Comparison of ENCODE assay signal across 10 mouse cellular contexts in genomic region chr2:167659847-167660610, GRCm38 (mm10). TPM values are rescaled to one million over a fixed set of nuclear protein-coding genes. Genes with fewer than 3 reads are reported as not detected.
A peak's percentile ranks its signal among the peaks of the same experiment; 100 is the strongest.
DNase-seq lines count a peak whose midpoint lies in the region; ATAC-seq lines count a peak whose summit lies in the region.
"Had no signal": no experiment of that assay in that cellular context is flagged by ENCODE, and none has a peak within 500 bp of the region (broad histone marks: within the 10 kb centered on the region; RNA-seq: fewer than 3 reads in every experiment).

No protein-coding gene starts in this region.

- ATAC-seq in megakaryocyte, adult 5-6 weeks (ENCODE audit: poor library complexity, severe bottlenecking): no peak
- ATAC-seq in hindbrain, embryonic 16.5 days: no peak
- ATAC-seq in limb, embryonic 11.5 days (ENCODE audit: insufficient number of reproducible peaks, low FRiP score, low TSS enrichment, low read depth): peak; percentile 26; the same call in 1 of the 2 replicates
- ATAC-seq in midbrain, embryonic 12.5 days (ENCODE audit: low FRiP score, low read depth): peak; percentile 0; the same call in 1 of the 2 replicates
- ATAC-seq: Patski had no signal

- H3K9me3 ChIP-seq in megakaryocyte, embryonic 14.5 days: no peaks in the 10 kb centered on the region; the same call in 1 of the 2 replicates
- no peaks in the 10 kb centered on the region for H3K9me3 ChIP-seq in hindbrain, embryonic 16.5 days (ENCODE audit: control insufficient read depth, low read length)
- H3K9me3 ChIP-seq in limb, embryonic 11.5 days (ENCODE audit: control insufficient read depth, low read length): no peaks in the 10 kb centered on the region
- no peaks in the 10 kb centered on the region for H3K9me3 ChIP-seq in midbrain, embryonic 12.5 days

- peak; percentile 77 to 78 for DNase-seq in cerebellum, postnatal 10 days
- peak; percentile 43 to 51 for DNase-seq in gastrocnemius, adult 8-10 months (ENCODE audit: low spot score in 2 of 2)
- no peak for DNase-seq in limb, embryonic 11.5 days (ENCODE audit: low spot score)
- DNase-seq in testis, postnatal 14 days (ENCODE audit: low spot score): peak; percentile 31

- H3K4me3 ChIP-seq in megakaryocyte, embryonic 14.5 days (replicated peaks): peak overlapping the region; percentile 96
- H3K4me3 ChIP-seq in hindbrain, embryonic 16.5 days (ENCODE audit: low read length): peak overlapping the region; percentile 77
- H3K4me3 ChIP-seq in limb, embryonic 11.5 days (ENCODE audit: low read depth, low read length): peak overlapping the region; percentile 74
- H3K4me3 ChIP-seq in midbrain, embryonic 12.5 days: peak overlapping the region; percentile 86

- H3K27me3 ChIP-seq in megakaryocyte, embryonic 14.5 days (replicated peaks): peaks cover 2% of the 10 kb centered on the region
- no peaks in the 10 kb centered on the region for H3K27me3 ChIP-seq in hindbrain, embryonic 16.5 days (replicated peaks; ENCODE audit: control insufficient read depth, insufficient read depth, low read length)
- peaks cover 2% of the 10 kb centered on the region; the same call in 1 of the 2 replicates for H3K27me3 ChIP-seq in limb, embryonic 11.5 days (ENCODE audit: control insufficient read depth, insufficient read depth, low read length)
- peaks cover 14% of the 10 kb centered on the region for H3K27me3 ChIP-seq in midbrain, embryonic 12.5 days
- H3K27me3 ChIP-seq: Patski had no signal

- H3K4me2 ChIP-seq in hindbrain, embryonic 16.5 days (ENCODE audit: low read length): peak overlapping the region; percentile 98
- peak overlapping the region; percentile 99 for H3K4me2 ChIP-seq in limb, embryonic 11.5 days (ENCODE audit: low read depth, severe bottlenecking)
- peak overlapping the region; percentile 92 for H3K4me2 ChIP-seq in midbrain, embryonic 12.5 days (replicated peaks)

- peaks cover 32% of the 10 kb centered on the region for H3K36me3 ChIP-seq in megakaryocyte, embryonic 14.5 days (replicated peaks; ENCODE audit: low read length)
- H3K36me3 ChIP-seq in hindbrain, embryonic 16.5 days (ENCODE audit: control insufficient read depth, insufficient read depth, low read length): no peaks in the 10 kb centered on the region
- no peaks in the 10 kb centered on the region; the same call in 1 of the 2 replicates for H3K36me3 ChIP-seq in limb, embryonic 11.5 days (ENCODE audit: control insufficient read depth, insufficient read depth, low read length)
- H3K36me3 ChIP-seq in midbrain, embryonic 12.5 days: peaks cover 3% of the 10 kb centered on the region; the same call in 1 of the 2 replicates

- 17% methylated on average over 13 of the region's 13 CpGs for WGBS in hindbrain, embryonic 16.5 days
- 28% methylated on average over 13 of the region's 13 CpGs for WGBS in limb, embryonic 11.5 days
- WGBS in midbrain, embryonic 12.5 days: 22% methylated on average over 13 of the region's 13 CpGs

- peak overlapping the region; percentile 87 for H3K9ac ChIP-seq in hindbrain, embryonic 16.5 days (ENCODE audit: low read depth, low read length)
- peak overlapping the region; percentile 77; the same call in 1 of the 2 replicates for H3K9ac ChIP-seq in limb, embryonic 11.5 days (ENCODE audit: low read length)
- peak overlapping the region; percentile 85 for H3K9ac ChIP-seq in midbrain, embryonic 12.5 days (replicated peaks)

- H3K27ac ChIP-seq in hindbrain, embryonic 16.5 days (ENCODE audit: low read depth, low read length): no peak overlapping the region
- H3K27ac ChIP-seq in limb, embryonic 11.5 days (replicated peaks; ENCODE audit: low read depth, low read length): no peak overlapping the region
- H3K27ac ChIP-seq in midbrain, embryonic 12.5 days (replicated peaks): no peak overlapping the region

- peaks cover 73% of the 10 kb centered on the region for H3K4me1 ChIP-seq in megakaryocyte, embryonic 14.5 days
- peaks cover 21% of the 10 kb centered on the region for H3K4me1 ChIP-seq in hindbrain, embryonic 16.5 days (ENCODE audit: control insufficient read depth, insufficient read depth, low read depth, low read length)
- peaks cover 17% of the 10 kb centered on the region for H3K4me1 ChIP-seq in limb, embryonic 11.5 days (ENCODE audit: control insufficient read depth, insufficient read depth, low read length)
- H3K4me1 ChIP-seq in midbrain, embryonic 12.5 days: peaks cover 29% of the 10 kb centered on the region

RNA-seq across cellular contexts. Expression of gene Gm20431, which starts 1.3 kb away (rescaled TPM):
- polyA plus RNA-seq in megakaryocyte, embryonic 14.5 days (2012; ENCODE audit: insufficient read depth, low replicate concordance): not detected in 2 replicates
- total RNA-seq in megakaryocyte, adult 5-6 weeks (2015): 6.1 and 22.8 TPM in 2 replicates
- total RNA-seq in megakaryocyte, adult 5-6 weeks (2017): not detected in 2 replicates
- 10 to 100 TPM in 2 of 4 experiments, 1 to 10 TPM in 2; 5.9 to 14.3 (median 9.0) TPM for total RNA-seq in gastrocnemius, adult 8-10 months (2022)
- polyA plus RNA-seq in hindbrain, embryonic 16.5 days (2015; fragmentation: Nextera tagmentation; extraction: Ambion mirVana): 11.9 and 12.8 TPM in 2 replicates
- polyA plus RNA-seq in limb, embryonic 11.5 days (2014; fragmentation: Nextera tagmentation; extraction: Ambion mirVana): 4.9 and 7.7 TPM in 2 replicates
- 9.1 and 9.7 TPM in 2 replicates for polyA plus RNA-seq in midbrain, embryonic 12.5 days (2016; fragmentation: Nextera tagmentation; extraction: Ambion mirVana)
- polyA plus RNA-seq: large intestine, adult 2 months had no signal

RNA-seq across cellular contexts. Expression of gene Ube2v1, which starts 28.1 kb away (rescaled TPM):
- polyA plus RNA-seq in megakaryocyte, embryonic 14.5 days (2012; ENCODE audit: insufficient read depth, low replicate concordance): 314 and 1,236 TPM in 2 replicates
- 68.8 and 86.3 TPM in 2 replicates for total RNA-seq in megakaryocyte, adult 5-6 weeks (2015)
- total RNA-seq in megakaryocyte, adult 5-6 weeks (2017): 45.1 and 51.9 TPM in 2 replicates
- total RNA-seq in gastrocnemius, adult 8-10 months (2022): 100 to 1,000 TPM; 163 to 176 (median 172) TPM
- 390 and 393 TPM in 2 replicates for polyA plus RNA-seq in hindbrain, embryonic 16.5 days (2015; fragmentation: Nextera tagmentation; extraction: Ambion mirVana)
- 264 and 267 TPM in 2 replicates for polyA plus RNA-seq in limb, embryonic 11.5 days (2014; fragmentation: Nextera tagmentation; extraction: Ambion mirVana)
- polyA plus RNA-seq in midbrain, embryonic 12.5 days (2016; fragmentation: Nextera tagmentation; extraction: Ambion mirVana): 297 and 322 TPM in 2 replicates

RNA-seq across cellular contexts. Expression of gene Cebpb, which starts 28.7 kb away (rescaled TPM):
- polyA plus RNA-seq in megakaryocyte, embryonic 14.5 days (2012; ENCODE audit: insufficient read depth, low replicate concordance): 372 and 610 TPM in 2 replicates
- total RNA-seq in megakaryocyte, adult 5-6 weeks (2015): 79.3 and 125 TPM in 2 replicates
- 55.5 and 59.5 TPM in 2 replicates for total RNA-seq in megakaryocyte, adult 5-6 weeks (2017)
- 100 to 1,000 TPM in 2 of 4 experiments, 10 to 100 TPM in 2; 75.3 to 167 (median 96.4) TPM for total RNA-seq in gastrocnemius, adult 8-10 months (2022)
- polyA plus RNA-seq in hindbrain, embryonic 16.5 days (2015; fragmentation: Nextera tagmentation; extraction: Ambion mirVana): 0.15 and 0.22 TPM in 2 replicates
- 2.6 and 4.1 TPM in 2 replicates for polyA plus RNA-seq in limb, embryonic 11.5 days (2014; fragmentation: Nextera tagmentation; extraction: Ambion mirVana)
- polyA plus RNA-seq in midbrain, embryonic 12.5 days (2016; fragmentation: Nextera tagmentation; extraction: Ambion mirVana): 2.7 and 3.1 TPM in 2 replicates

RNA-seq across cellular contexts. Expression of gene Tmem189, which starts 29.6 kb away (rescaled TPM):
- 164 and 173 TPM in 2 replicates for polyA plus RNA-seq in megakaryocyte, embryonic 14.5 days (2012; ENCODE audit: insufficient read depth, low replicate concordance)
- 25.1 and 35.7 TPM in 2 replicates for total RNA-seq in megakaryocyte, adult 5-6 weeks (2015)
- 40.6 and 43.1 TPM in 2 replicates for total RNA-seq in megakaryocyte, adult 5-6 weeks (2017)
- total RNA-seq in gastrocnemius, adult 8-10 months (2022): 10 to 100 TPM; 11.8 to 13.1 (median 12.5) TPM
- 37.1 and 39.3 TPM in 2 replicates for polyA plus RNA-seq in hindbrain, embryonic 16.5 days (2015; fragmentation: Nextera tagmentation; extraction: Ambion mirVana)
- 35.5 and 37.5 TPM in 2 replicates for polyA plus RNA-seq in limb, embryonic 11.5 days (2014; fragmentation: Nextera tagmentation; extraction: Ambion mirVana)
- polyA plus RNA-seq in midbrain, embryonic 12.5 days (2016; fragmentation: Nextera tagmentation; extraction: Ambion mirVana): 33.6 and 36.5 TPM in 2 replicates

Comparison
In these comparisons a context has a peak if more than half of its experiments do, and no peak if none do; other contexts are left out.
1. ATAC-seq: peak in limb, embryonic 11.5 days (single experiment) and midbrain, embryonic 12.5 days (single experiment); none in megakaryocyte, adult 5-6 weeks (single experiment) and hindbrain, embryonic 16.5 days (single experiment).
2. RNA of gene Cebpb, which starts 28.7 kb away (polyA plus RNA-seq): 372 to 610 TPM in megakaryocyte, embryonic 14.5 days; 2.6 to 4.1 TPM in limb, embryonic 11.5 days, 2.7 to 3.1 TPM in midbrain, embryonic 12.5 days and 0.15 to 0.22 TPM in hindbrain, embryonic 16.5 days; every median in the first group is over 10 times any median in the second.
3. Peak in every context shown above with its lines, with median percentiles within 50 percentile points of each other: H3K4me3 ChIP-seq, H3K4me2 ChIP-seq and H3K9ac ChIP-seq.